Mouse (Mus musculus) G1E-ER4 (cell line): ENCODE data around the gene Eya4. TPM values are rescaled to one million over a fixed set of nuclear protein-coding genes. Genes with fewer than 3 reads are reported as not detected.

Experiments used
- GATA1 ChIP-seq: IDR thresholded peaks from one replicate; pipeline ENCODE4 v1.8.0; 2012; ENCODE audit warnings: low read length, inconsistent platforms
- polyA plus RNA-seq: library from polyadenylated mRNA; stranded (reverse); fragments of >175 nt; gene quantifications from 2 replicates; pipeline ENCODE4 v1.2.3, GENCODE M21; 2012

Gene Eya4
- polyA plus RNA-seq, 1 experiment, result 0.01 TPM

- no peak for TF ChIP-seq GATA1
These were observed 287.9 kb downstream of the Eya4 start for GRCm38 (mm10) chr10:23062719-23063118.

GRCm38 (mm10) chr10:23060694-23061060 is 289.9 kb downstream of the Eya4 start:
- no peak for TF ChIP-seq GATA1

DNA sequence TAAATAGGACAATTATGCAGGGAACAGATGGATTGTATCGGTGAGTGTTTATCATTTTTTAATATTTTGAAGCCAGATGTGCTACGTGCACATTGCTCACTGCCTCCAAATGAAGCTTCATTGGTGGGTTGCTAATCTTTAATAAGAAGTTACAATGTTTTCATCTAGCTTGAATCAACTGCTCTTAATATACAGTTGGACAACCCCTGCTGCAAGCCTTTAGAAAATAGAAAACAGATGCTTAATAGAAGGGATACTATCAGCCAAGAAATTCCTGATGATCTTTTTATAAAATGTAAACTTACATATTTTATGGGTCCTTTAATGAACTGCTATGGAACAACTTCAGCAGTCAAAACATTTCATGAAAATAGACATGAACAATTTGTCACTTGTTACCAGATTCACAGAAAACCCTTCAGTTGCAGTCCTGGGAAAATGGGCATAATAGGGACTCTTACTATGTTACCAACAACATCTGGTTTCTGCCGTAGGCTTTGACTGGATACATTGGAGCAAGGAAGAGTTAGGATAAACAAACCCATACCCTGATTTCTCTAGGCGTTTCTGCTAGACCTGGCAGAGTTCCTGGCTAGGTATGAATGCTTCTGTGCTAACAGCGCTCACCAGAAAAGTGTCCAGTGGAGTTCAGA is 290.4 kb downstream of the Eya4 start:
- TF ChIP-seq GATA1, result no peak

GRCm38 (mm10) chr10:23053379-23053915 is 297.1 kb downstream of the Eya4 start:
- TF ChIP-seq GATA1, result no peak
